Mouse (Mus musculus) stomach, embryonic 16.5 days (tissue): ENCODE results near the gene Gm4302. TPM values are rescaled to one million over a fixed set of nuclear protein-coding genes. Genes with fewer than 3 reads are reported as not detected.
"Not testable (repeated sequence)": the region's sequence is repeated elsewhere in the genome, so short reads cannot be mapped to it uniquely, and the experiment has no call there.

ENCODE experiments used
- ATAC-seq: fragments of 200-750 bp; cut with Nextera tagmentation; 2 replicates; pipeline ENCODE4 v1.8.0; 2017; ENCODE audit warnings: moderate number of reproducible peaks, moderate TSS enrichment; ENCODE audit not compliant: insufficient read depth, low FRiP score
- H3K27ac ChIP-seq: fragments of 300-500 bp; sonication (generic); 2 replicates; pipeline ENCODE4 v1.5.1; 2014; ENCODE audit warnings: low read length
- H3K27me3 ChIP-seq: fragments of 300-500 bp; sonication (generic); 2 replicates; pipeline ENCODE4 v1.6.1; 2014; ENCODE audit warnings: low read length, control low read depth, mixed read lengths; ENCODE audit not compliant: control insufficient read depth, insufficient read depth
- H3K36me3 ChIP-seq: fragments of 300-500 bp; sonication (generic); 2 replicates; pipeline ENCODE4 v1.6.1; 2014; ENCODE audit warnings: low read length; ENCODE audit not compliant: control insufficient read depth, insufficient read depth
- H3K4me1 ChIP-seq: fragments of 300-500 bp; sonication (generic); 2 replicates; pipeline ENCODE4 v1.6.1; 2014; ENCODE audit warnings: low read length, control low read depth, mixed read lengths; ENCODE audit not compliant: control insufficient read depth, insufficient read depth
- H3K4me2 ChIP-seq: fragments of 300-500 bp; sonication (generic); 2 replicates; pipeline ENCODE4 v1.6.1; 2014; ENCODE audit warnings: low read depth, low read length, mixed read lengths
- H3K4me3 ChIP-seq: fragments of 300-500 bp; sonication (generic); replicated peaks from 2 replicates; pipeline ENCODE4 v1.5.1; 2014; ENCODE audit warnings: mild to moderate bottlenecking, low read length
- H3K9ac ChIP-seq: fragments of 300-500 bp; sonication (generic); 2 replicates; pipeline ENCODE4 v1.6.1; 2014; ENCODE audit warnings: low read length
- H3K9me3 ChIP-seq: fragments of 300-500 bp; sonication (generic); replicated peaks from 2 replicates; pipeline ENCODE4 v1.6.1; 2016; ENCODE audit warnings: low read length, control low read depth; ENCODE audit not compliant: control insufficient read depth
- WGBS: fragments of 180-500 bp; shearing (Covaris S2); extraction: QIAGEN DNeasy Blood & Tissue Kit; methylation state at CpG from one replicate; pipeline ENCODE4 v1.1.7; 2014; 5-methylcytosine and 5-hydroxymethylcytosine counted together
- polyA plus RNA-seq: library from polyadenylated mRNA; unstranded; fragments of >200 nt; fragmentation: Nextera tagmentation; extraction: Ambion mirVana; gene quantifications from 2 replicates; pipeline ENCODE4 v1.2.1, GENCODE M21; 2015

Gene Gm4302
- not detected in 2 replicates for polyA plus RNA-seq

GRCm38 (mm10) chr10:100340536-100340935 is at the start of gene Gm4302:
Gene Gm4302 (plus strand): TSS chr10:100340836.
- not testable (repeated sequence) for H3K9me3 ChIP-seq, H3K27me3 ChIP-seq, H3K27ac ChIP-seq, H3K36me3 ChIP-seq, H3K4me2 ChIP-seq, H3K9ac ChIP-seq, H3K4me1 ChIP-seq, ATAC-seq, H3K4me3 ChIP-seq
- no CpG with 5 or more reads among the region's 3 CpGs for WGBS

GRCm38 (mm10) chr10:100296105-100296504 is 44.5 kb upstream of the Gm4302 start:
- no peak overlapping the region for H3K9ac ChIP-seq
- no peak overlapping the region for H3K4me3 ChIP-seq
- no peak for ATAC-seq
- no peaks in the 10 kb centered on the region for H3K4me1 ChIP-seq
- no peak overlapping the region for H3K27ac ChIP-seq
- H3K27me3 ChIP-seq = no peaks in the 10 kb centered on the region
- H3K4me2 ChIP-seq = no peak overlapping the region
- no peaks in the 10 kb centered on the region for H3K9me3 ChIP-seq
- H3K36me3 ChIP-seq = no peaks in the 10 kb centered on the region
- WGBS = 80% methylated on average over 2 of the region's 2 CpGs

- not testable (repeated sequence) for H3K4me3 ChIP-seq, H3K9ac ChIP-seq, H3K36me3 ChIP-seq, H3K27me3 ChIP-seq, H3K9me3 ChIP-seq, H3K4me2 ChIP-seq, ATAC-seq, H3K4me1 ChIP-seq, H3K27ac ChIP-seq
Observed at GRCm38 (mm10) chr10:100300106-100300505, 40.5 kb upstream of the Gm4302 start.

GRCm38 (mm10) chr10:100335376-100335775 is 5.3 kb upstream of the Gm4302 start, which contains the start of gene Gm4301:
Gene Gm4301 (plus strand): TSS chr10:100335676.
- H3K4me3 ChIP-seq, H3K9ac ChIP-seq, H3K4me1 ChIP-seq, H3K36me3 ChIP-seq, H3K4me2 ChIP-seq, H3K27me3 ChIP-seq, H3K9me3 ChIP-seq, ATAC-seq, H3K27ac ChIP-seq: not testable (repeated sequence)
- no CpG with 5 or more reads among the region's 2 CpGs for WGBS

- not testable (repeated sequence) for H3K27ac ChIP-seq, H3K4me1 ChIP-seq, H3K9me3 ChIP-seq, H3K27me3 ChIP-seq, H3K4me3 ChIP-seq, ATAC-seq, H3K4me2 ChIP-seq, H3K36me3 ChIP-seq, H3K9ac ChIP-seq
- no CpG with 5 or more reads among the region's 3 CpGs for WGBS
Observed at GRCm38 (mm10) chr10:100345672-100346071, 5.0 kb downstream of the Gm4302 start, which contains the start of gene Gm4303. Gene Gm4303 (plus strand): TSS chr10:100345972.

- not testable (repeated sequence) for H3K27me3 ChIP-seq, ATAC-seq, H3K4me2 ChIP-seq, H3K9me3 ChIP-seq, H3K4me1 ChIP-seq, H3K4me3 ChIP-seq, H3K36me3 ChIP-seq, H3K27ac ChIP-seq, H3K9ac ChIP-seq
- WGBS = no CpG with 5 or more reads among the region's 3 CpGs
Observed at GRCm38 (mm10) chr10:100350793-100351192, 10.2 kb downstream of the Gm4302 start, which contains the start of gene Gm4305. Gene Gm4305 (plus strand): TSS chr10:100351093.

GRCm38 (mm10) chr10:100356841-100357240 is 16.2 kb downstream of the Gm4302 start:
- 50% methylated on average over 2 of the region's 2 CpGs for WGBS
- H3K9ac ChIP-seq, H3K27me3 ChIP-seq, H3K27ac ChIP-seq, H3K4me1 ChIP-seq, ATAC-seq, H3K9me3 ChIP-seq, H3K4me2 ChIP-seq, H3K36me3 ChIP-seq, H3K4me3 ChIP-seq: not testable (repeated sequence)

GRCm38 (mm10) chr10:100361038-100361437 is 20.4 kb downstream of the Gm4302 start, which contains the start of gene Gm4307:
Gene Gm4307 (plus strand): TSS chr10:100361338.
- H3K4me1 ChIP-seq, H3K27me3 ChIP-seq, H3K9ac ChIP-seq, H3K9me3 ChIP-seq, H3K27ac ChIP-seq, H3K4me2 ChIP-seq, H3K36me3 ChIP-seq, ATAC-seq, H3K4me3 ChIP-seq: not testable (repeated sequence)
- WGBS = no CpG with 5 or more reads among the region's 3 CpGs

- not testable (repeated sequence) for H3K4me3 ChIP-seq, H3K9ac ChIP-seq, H3K4me1 ChIP-seq, H3K27me3 ChIP-seq, H3K4me2 ChIP-seq, H3K36me3 ChIP-seq, H3K9me3 ChIP-seq, H3K27ac ChIP-seq, ATAC-seq
- WGBS = no CpG with 5 or more reads among the region's 2 CpGs
Observed at GRCm38 (mm10) chr10:100382460-100382859, 41.8 kb downstream of the Gm4302 start, which contains the start of gene Gm4312. Gene Gm4312 (minus strand): TSS chr10:100382560.
